In genomic region chr5:35727447-35727846, GRCm38 (mm10) we compare ENCODE assay signal across 13 mouse cellular contexts. TPM values are rescaled to one million over a fixed set of nuclear protein-coding genes. Genes with fewer than 3 reads are reported as not detected.
DNase-seq lines count a peak whose midpoint lies in the region; ATAC-seq and TF ChIP-seq lines count a peak whose summit lies in the region.
"Had no signal": no experiment of that assay in that cellular context is flagged by ENCODE, and none has a peak within 500 bp of the region (broad histone marks: within the 10 kb centered on the region; RNA-seq: fewer than 3 reads in every experiment).

No protein-coding gene starts in this region.

- H3K4me3 ChIP-seq in heart, embryonic 13.5 days = peak overlapping the region; percentile 44
- H3K4me3 ChIP-seq in liver, adult 2 months (ENCODE audit: insufficient read depth, low read depth, low read length) = peak overlapping the region; percentile 46; the same call in 1 of the 2 replicates
- no peak overlapping the region; the same call in 1 of the 2 replicates for H3K4me3 ChIP-seq in liver, embryonic 11.5 days (ENCODE audit: low read depth, low read length)
- H3K4me3 ChIP-seq in kidney, embryonic 15.5 days (replicated peaks) = peak overlapping the region; percentile 38; the same call in 1 of the 2 replicates
- H3K4me3 ChIP-seq in lung, postnatal 0 days (ENCODE audit: low read depth, low read length) = peak overlapping the region; percentile 38; the same call in 1 of the 2 replicates
- H3K4me3 ChIP-seq: midbrain, embryonic 12.5 days had no signal

- 0 out of 2 replicates have a peak, but pooled peaks cover 3% of the 10 kb centered on the region for H3K79me2 ChIP-seq in liver, adult 2 months (ENCODE audit: control insufficient read depth, insufficient read depth, low read length)

- H3K27ac ChIP-seq in heart, embryonic 13.5 days (replicated peaks) = no peak overlapping the region
- peak overlapping the region; percentile 52 for H3K27ac ChIP-seq in liver, adult 2 months (replicated peaks; ENCODE audit: insufficient read depth, low read depth, low read length)
- H3K27ac ChIP-seq in liver, embryonic 11.5 days (ENCODE audit: low read depth, low read length) = no peak overlapping the region
- peak overlapping the region; percentile 96; the same call in 1 of the 2 replicates for H3K27ac ChIP-seq in kidney, embryonic 15.5 days
- H3K27ac ChIP-seq in lung, postnatal 0 days (ENCODE audit: low read length) = no peak overlapping the region
- H3K27ac ChIP-seq: midbrain, embryonic 12.5 days had no signal

- peaks cover 37% of the 10 kb centered on the region for H3K4me1 ChIP-seq in heart, embryonic 13.5 days
- H3K4me1 ChIP-seq in liver, adult 2 months (ENCODE audit: control insufficient read depth, insufficient read depth, low read length) = peaks cover 5% of the 10 kb centered on the region; the same call in 1 of the 2 replicates
- H3K4me1 ChIP-seq in liver, embryonic 11.5 days (replicated peaks; ENCODE audit: control insufficient read depth, insufficient read depth, low read length) = peaks cover 5% of the 10 kb centered on the region; the same call in 1 of the 2 replicates
- peaks cover 55% of the 10 kb centered on the region for H3K4me1 ChIP-seq in kidney, embryonic 15.5 days
- H3K4me1 ChIP-seq in lung, postnatal 0 days (ENCODE audit: insufficient read depth, low read depth, low read length) = peaks cover 9% of the 10 kb centered on the region; the same call in 1 of the 2 replicates
- H3K4me1 ChIP-seq: midbrain, embryonic 12.5 days had no signal

- TF ChIP-seq EP300 in lung, postnatal 0 days (IDR thresholded peaks at IDR 0.05) = no peak

- no peak for DNase-seq in heart, postnatal 10 days
- no peak for DNase-seq in liver, adult 2 months (ENCODE audit: extremely low read depth, low read depth, low spot score)
- no peak for DNase-seq in liver, embryonic 11.5 days (ENCODE audit: low spot score)
- no peak for DNase-seq in lung, postnatal 0 days (ENCODE audit: low spot score)
- no peak for DNase-seq in urinary bladder, postnatal 25 days (ENCODE audit: low spot score)
- no peak for DNase-seq in urinary bladder, postnatal 36 days (ENCODE audit: low spot score in 2 of 2)
- DNase-seq: adrenal gland, adult 2 months; cerebellum, adult 11-12 months had no signal

- no peaks in the 10 kb centered on the region for H3K36me3 ChIP-seq in heart, embryonic 13.5 days
- H3K36me3 ChIP-seq in liver, adult 2 months (ENCODE audit: control insufficient read depth, insufficient read depth, low read length) = no peaks in the 10 kb centered on the region
- H3K36me3 ChIP-seq in liver, embryonic 11.5 days (ENCODE audit: control insufficient read depth, insufficient read depth, low read length) = no peaks in the 10 kb centered on the region
- H3K36me3 ChIP-seq in kidney, embryonic 15.5 days = no peaks in the 10 kb centered on the region
- peaks cover 8% of the 10 kb centered on the region; the same call in 1 of the 2 replicates for H3K36me3 ChIP-seq in lung, postnatal 0 days (ENCODE audit: insufficient read depth, low read length)
- H3K36me3 ChIP-seq: midbrain, embryonic 12.5 days had no signal

- H3K27me3 ChIP-seq in heart, embryonic 13.5 days (replicated peaks) = no peaks in the 10 kb centered on the region
- H3K27me3 ChIP-seq in liver, adult 2 months (ENCODE audit: control insufficient read depth, insufficient read depth, low read length) = no peaks in the 10 kb centered on the region
- no peaks in the 10 kb centered on the region for H3K27me3 ChIP-seq in liver, embryonic 11.5 days (replicated peaks; ENCODE audit: control insufficient read depth, insufficient read depth, low read length)
- no peaks in the 10 kb centered on the region for H3K27me3 ChIP-seq in kidney, embryonic 15.5 days
- H3K27me3 ChIP-seq in lung, postnatal 0 days (replicated peaks; ENCODE audit: insufficient read depth, low read length) = no peaks in the 10 kb centered on the region
- H3K27me3 ChIP-seq: midbrain, embryonic 12.5 days; Patski had no signal

- TF ChIP-seq POLR2A in liver, adult 2 months (IDR thresholded peaks at IDR 0.05; ENCODE audit: extremely low read depth, insufficient read depth, low read length) = no peak

- no peak for TF ChIP-seq CTCF in liver, adult 2 months (IDR thresholded peaks at IDR 0.05; ENCODE audit: low read depth, low read length)
- peak; percentile 61 for TF ChIP-seq CTCF in lung, postnatal 0 days (IDR thresholded peaks at IDR 0.05)

- no peaks in the 10 kb centered on the region for H3K9me3 ChIP-seq in heart, embryonic 13.5 days
- H3K9me3 ChIP-seq in liver, embryonic 11.5 days (ENCODE audit: control insufficient read depth, low read length) = no peaks in the 10 kb centered on the region
- H3K9me3 ChIP-seq in kidney, embryonic 15.5 days (replicated peaks) = no peaks in the 10 kb centered on the region
- no peaks in the 10 kb centered on the region for H3K9me3 ChIP-seq in lung, postnatal 0 days (ENCODE audit: low read length)
- H3K9me3 ChIP-seq: midbrain, embryonic 12.5 days had no signal

- 81% methylated on average over 5 of the region's 5 CpGs for WGBS in heart, embryonic 13.5 days
- WGBS in liver, adult 2 months = 78% methylated on average over 5 of the region's 5 CpGs
- WGBS in liver, embryonic 11.5 days = 82% methylated on average over 5 of the region's 5 CpGs
- WGBS in kidney, embryonic 15.5 days = 91% methylated on average over 5 of the region's 5 CpGs
- WGBS in lung, postnatal 0 days = 84% methylated on average over 5 of the region's 5 CpGs

- intact Hi-C loops in heart, postnatal 10 days (cut with DNase I) = no loop called here

- H3K9ac ChIP-seq in heart, embryonic 13.5 days = peak overlapping the region; percentile 52; the same call in 1 of the 2 replicates
- H3K9ac ChIP-seq in liver, adult 2 months (ENCODE audit: low read depth, low read length) = peak overlapping the region; percentile 53
- H3K9ac ChIP-seq in liver, embryonic 11.5 days (ENCODE audit: low read depth, low read length) = no peak overlapping the region
- H3K9ac ChIP-seq in kidney, embryonic 15.5 days = no peak overlapping the region
- H3K9ac ChIP-seq in lung, postnatal 0 days (replicated peaks; ENCODE audit: low read depth) = no peak overlapping the region
- H3K9ac ChIP-seq: midbrain, embryonic 12.5 days had no signal

- ATAC-seq in heart, embryonic 13.5 days (ENCODE audit: extremely low read depth, insufficient number of reproducible peaks, low FRiP score, low TSS enrichment) = no peak
- no peak for ATAC-seq in liver, embryonic 11.5 days (replicated peaks; ENCODE audit: low FRiP score)
- ATAC-seq in kidney, embryonic 15.5 days (replicated peaks; ENCODE audit: low FRiP score) = no peak
- no peak for ATAC-seq in lung, postnatal 0 days
- ATAC-seq: Patski had no signal

- H3K4me2 ChIP-seq in heart, embryonic 13.5 days = peak overlapping the region; percentile 63
- H3K4me2 ChIP-seq in liver, embryonic 11.5 days = no peak overlapping the region; the same call in 1 of the 2 replicates
- peak overlapping the region; percentile 50 for H3K4me2 ChIP-seq in kidney, embryonic 15.5 days
- H3K4me2 ChIP-seq in lung, postnatal 0 days (replicated peaks; ENCODE audit: low read depth, low read length) = peak overlapping the region; percentile 55
- H3K4me2 ChIP-seq: midbrain, embryonic 12.5 days had no signal

RNA-seq across cellular contexts. Expression of gene Sh3tc1, which starts 12.3 kb away (rescaled TPM):
- 9.2 and 9.7 TPM in 2 replicates for polyA plus RNA-seq in heart, embryonic 13.5 days (2015; fragmentation: Nextera tagmentation; extraction: Ambion mirVana)
- 10 to 100 TPM; 14.7 to 17.4 TPM for total RNA-seq in heart, postnatal 10 days (2021)
- total RNA-seq in liver, adult 2 months (2014; rRNA removed) = 4.8 and 5.2 TPM in 2 replicates
- polyA plus RNA-seq in liver, adult 2 months (2012; rRNA removed) = 2.1 and 3.0 TPM in 2 replicates
- polyA plus RNA-seq in liver, embryonic 11.5 days (2014; fragmentation: Nextera tagmentation; extraction: Ambion mirVana) = 4.0 and 4.3 TPM in 2 replicates
- polyA plus RNA-seq in kidney, embryonic 15.5 days (2015; fragmentation: Nextera tagmentation; extraction: Ambion mirVana) = 16.6 and 20.4 TPM in 2 replicates
- 21.1 and 22.9 TPM in 2 replicates for polyA plus RNA-seq in lung, postnatal 0 days (2015; fragmentation: Nextera tagmentation; extraction: Ambion mirVana)

RNA-seq across cellular contexts. Expression of gene Ablim2, which starts 30.2 kb away (rescaled TPM):
- polyA plus RNA-seq in heart, embryonic 13.5 days (2015; fragmentation: Nextera tagmentation; extraction: Ambion mirVana) = 4.9 and 5.1 TPM in 2 replicates
- 10 to 100 TPM in 1 of 2 experiments, 1 to 10 TPM in 1; 9.9 to 12.6 TPM for total RNA-seq in heart, postnatal 10 days (2021)
- 1.9 and 2.3 TPM in 2 replicates for total RNA-seq in liver, adult 2 months (2014; rRNA removed)
- 3.5 and 5.9 TPM in 2 replicates for polyA plus RNA-seq in liver, adult 2 months (2012; rRNA removed)
- 0.18 and 0.29 TPM in 2 replicates for polyA plus RNA-seq in liver, embryonic 11.5 days (2014; fragmentation: Nextera tagmentation; extraction: Ambion mirVana)
- polyA plus RNA-seq in kidney, embryonic 15.5 days (2015; fragmentation: Nextera tagmentation; extraction: Ambion mirVana) = 1.7 and 2.7 TPM in 2 replicates
- 0.74 and 0.75 TPM in 2 replicates for polyA plus RNA-seq in lung, postnatal 0 days (2015; fragmentation: Nextera tagmentation; extraction: Ambion mirVana)

RNA-seq across cellular contexts. Expression of gene Htra3, which starts 47.9 kb away (rescaled TPM):
- polyA plus RNA-seq in heart, embryonic 13.5 days (2015; fragmentation: Nextera tagmentation; extraction: Ambion mirVana) = 6.3 and 7.2 TPM in 2 replicates
- 10 to 100 TPM; 69.0 to 86.6 TPM for total RNA-seq in heart, postnatal 10 days (2021)
- 0.83 and 1.2 TPM in 2 replicates for total RNA-seq in liver, adult 2 months (2014; rRNA removed)
- 0.97 and 1.3 TPM in 2 replicates for polyA plus RNA-seq in liver, adult 2 months (2012; rRNA removed)
- polyA plus RNA-seq in liver, embryonic 11.5 days (2014; fragmentation: Nextera tagmentation; extraction: Ambion mirVana) = 1.7 and 2.3 TPM in 2 replicates
- polyA plus RNA-seq in kidney, embryonic 15.5 days (2015; fragmentation: Nextera tagmentation; extraction: Ambion mirVana) = 16.1 and 16.4 TPM in 2 replicates
- polyA plus RNA-seq in lung, postnatal 0 days (2015; fragmentation: Nextera tagmentation; extraction: Ambion mirVana) = 35.7 and 40.5 TPM in 2 replicates
- total RNA-seq: granulocyte monocyte progenitor cell, adult 5-6 weeks had no signal

Comparison
In these comparisons a context has a peak if more than half of its experiments do, and no peak if none do; other contexts are left out.
1. H3K27ac ChIP-seq: peak in liver, adult 2 months (single experiment) and kidney, embryonic 15.5 days (single experiment); none in heart, embryonic 13.5 days (single experiment), liver, embryonic 11.5 days (single experiment) and lung, postnatal 0 days (single experiment).
2. H3K9ac ChIP-seq: peak in heart, embryonic 13.5 days (single experiment) and liver, adult 2 months (single experiment); none in liver, embryonic 11.5 days (single experiment), kidney, embryonic 15.5 days (single experiment) and lung, postnatal 0 days (single experiment).